Mouse (Mus musculus) hindbrain, embryonic 10.5 days (tissue): ENCODE data around the gene Fndc3c1. TPM values are rescaled to one million over a fixed set of nuclear protein-coding genes. Genes with fewer than 3 reads are reported as not detected.
A peak's percentile ranks its signal among the peaks of the same experiment; 100 is the strongest.
"Not testable (repeated sequence)": the region's sequence is repeated elsewhere in the genome, so short reads cannot be mapped to it uniquely, and the experiment has no call there.

ENCODE experiments used
- DNase-seq: peaks from one replicate; pipeline ENCODE4 v3.0.0-alpha.2; 2017; ENCODE audit warnings: low spot score
- H3K27ac ChIP-seq: fragments of 300-500 bp; sonication (generic); 2 replicates; pipeline ENCODE4 v1.5.1; 2016; ENCODE audit warnings: mild to moderate bottlenecking, moderate library complexity
- H3K27me3 ChIP-seq: fragments of 300-500 bp; sonication (generic); 2 replicates; pipeline ENCODE4 v1.6.1; 2016; ENCODE audit warnings: mild to moderate bottlenecking; ENCODE audit not compliant: poor library complexity, insufficient read depth, severe bottlenecking
- H3K36me3 ChIP-seq: fragments of 300-500 bp; sonication (generic); 2 replicates; pipeline ENCODE4 v1.6.1; 2016; ENCODE audit warnings: mild to moderate bottlenecking, moderate library complexity
- H3K4me1 ChIP-seq: fragments of 300-500 bp; sonication (generic); replicated peaks from 2 replicates; pipeline ENCODE4 v1.6.1; 2016; ENCODE audit warnings: mild to moderate bottlenecking
- H3K4me3 ChIP-seq: fragments of 300-500 bp; sonication (generic); 2 replicates; pipeline ENCODE4 v1.5.1; 2016; ENCODE audit warnings: mild to moderate bottlenecking, moderate library complexity
- H3K9me3 ChIP-seq: fragments of 300-500 bp; sonication (generic); 2 replicates; pipeline ENCODE4 v1.6.1; 2016; ENCODE audit warnings: mild to moderate bottlenecking, moderate library complexity
- WGBS: fragments of 180-500 bp; shearing (Covaris S2); methylation state at CpG from one replicate; pipeline ENCODE4 v1.1.7; 2016; 5-methylcytosine and 5-hydroxymethylcytosine counted together
- polyA plus RNA-seq: library from polyadenylated mRNA; unstranded; fragments of >200 nt; fragmentation: Nextera tagmentation; extraction: Ambion mirVana; gene quantifications from 2 replicates; pipeline ENCODE4 v1.2.1, GENCODE M21; 2016

Fndc3c1 gene
- polyA plus RNA-seq = 34.3 and 67.3 TPM in 2 replicates

GRCm38 (mm10) chrX:106485101-106485651, at the start of gene Fndc3c1:
Gene Fndc3c1, minus strand, starts transcription at chrX:106485401.
- H3K4me3 ChIP-seq = peak within 1 kb of the TSS; percentile 50
- H3K36me3 ChIP-seq = no peaks in the 10 kb centered on the region
- peaks cover 28% of the 10 kb centered on the region for H3K27me3 ChIP-seq
- WGBS = 19% methylated on average over 39 of the region's 39 CpGs
- H3K27ac ChIP-seq = peak within 1 kb of the TSS; percentile 85
- peaks cover 7% of the 10 kb centered on the region; the same call in 1 of the 2 replicates for H3K4me1 ChIP-seq
- peak; percentile 85 for DNase-seq
- no peaks in the 10 kb centered on the region for H3K9me3 ChIP-seq

GRCm38 (mm10) chrX:106486451-106486850, 1.2 kb upstream of the Fndc3c1 start:
- Histone ChIP-seq H3K4me1 (peaks cover 7% of the 10 kb centered on the region; the same call in 1 of the 2 replicates), H3K4me3 (no peak overlapping the region; the same call in 1 of the 2 replicates), H3K9me3 (no peaks in the 10 kb centered on the region), H3K27ac (peak overlapping the region; percentile 85; the same call in 1 of the 2 replicates), H3K27me3 (peaks cover 28% of the 10 kb centered on the region), H3K36me3 (no peaks in the 10 kb centered on the region)
- DNase-seq = no peak
- WGBS = 29% methylated on average over 10 of the region's 10 CpGs

GRCm38 (mm10) chrX:106485671-106486070, 470 bp upstream of the Fndc3c1 start:
- H3K27me3 ChIP-seq = peaks cover 28% of the 10 kb centered on the region
- no peaks in the 10 kb centered on the region for H3K9me3 ChIP-seq
- peaks cover 7% of the 10 kb centered on the region; the same call in 1 of the 2 replicates for H3K4me1 ChIP-seq
- peak overlapping the region; percentile 85 for H3K27ac ChIP-seq
- H3K36me3 ChIP-seq = no peaks in the 10 kb centered on the region
- DNase-seq = no peak
- 17% methylated on average over 13 of the region's 13 CpGs for WGBS
- peak overlapping the region; percentile 50 for H3K4me3 ChIP-seq

DNA sequence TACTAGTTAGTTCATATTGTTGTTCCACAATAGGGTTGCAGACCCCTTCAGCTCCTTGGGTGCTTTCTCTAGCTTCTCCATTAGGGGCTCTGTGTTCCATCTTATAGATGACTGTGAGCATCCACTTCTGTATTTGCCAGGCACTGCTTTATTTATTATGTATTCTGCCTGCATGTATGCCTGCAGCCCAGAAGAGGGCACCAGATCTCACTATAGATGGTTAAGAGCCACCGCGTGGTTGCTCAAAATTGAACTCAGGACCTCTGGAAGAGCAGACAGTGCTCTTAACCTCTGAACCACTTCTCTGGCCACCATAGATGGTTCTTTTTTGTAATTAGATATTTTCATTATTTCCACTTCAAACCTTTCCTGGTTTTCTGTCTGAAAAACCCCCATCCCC, 5.3 kb downstream of the Fndc3c1 start:
- H3K36me3 ChIP-seq, H3K27me3 ChIP-seq, DNase-seq, H3K4me3 ChIP-seq, H3K9me3 ChIP-seq, H3K4me1 ChIP-seq, H3K27ac ChIP-seq: not testable (repeated sequence)
- 39% methylated on average over 2 of the region's 2 CpGs for WGBS

DNA sequence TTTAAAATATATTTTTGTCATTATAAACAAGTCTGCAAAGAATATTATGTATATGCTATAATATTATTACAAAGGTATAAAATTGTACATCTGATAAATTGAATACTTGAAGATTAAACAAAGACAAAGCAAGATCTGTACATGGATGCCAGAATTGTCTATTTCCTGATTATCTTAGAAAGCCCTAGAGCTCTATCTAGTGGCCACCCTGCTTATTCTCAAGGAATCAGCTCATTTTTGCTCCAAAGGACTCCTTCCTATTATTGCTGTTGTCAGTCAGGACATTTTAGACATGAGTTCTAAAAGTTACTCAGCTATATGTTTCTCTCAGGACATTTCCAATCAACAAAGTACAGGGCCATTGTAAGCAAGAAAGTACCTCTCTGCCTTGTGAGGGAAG, 99.9 kb downstream of the Fndc3c1 start:
- Histone ChIP-seq H3K4me3 (no peak overlapping the region), H3K36me3 (no peaks in the 10 kb centered on the region), H3K4me1 (no peaks in the 10 kb centered on the region), H3K27ac (no peak overlapping the region), H3K27me3 (no peaks in the 10 kb centered on the region), H3K9me3 (no peaks in the 10 kb centered on the region)
- DNase-seq = no peak

- Histone ChIP-seq H3K4me1 (no peaks in the 10 kb centered on the region), H3K27me3 (no peaks in the 10 kb centered on the region), H3K4me3 (no peak overlapping the region), H3K9me3 (no peaks in the 10 kb centered on the region), H3K27ac (no peak overlapping the region), H3K36me3 (no peaks in the 10 kb centered on the region)
- no peak for DNase-seq
Measured at GRCm38 (mm10) chrX:106380608-106381007, 104.6 kb downstream of the Fndc3c1 start.

Other genes with a start within 250 kb of the Fndc3c1 start
- gene Fnd3c2, start 230.0 kb downstream of the Fndc3c1 start, polyA plus RNA-seq = not detected in 2 replicates
- gene Gm5127, start 97.8 kb upstream of the Fndc3c1 start, polyA plus RNA-seq = 4.1 and 4.2 TPM in 2 replicates
- 1.1 and 1.2 TPM in 2 replicates for gene Cysltr1, start 118.3 kb upstream of the Fndc3c1 start, polyA plus RNA-seq